Mouse (Mus musculus) monocyte, adult 5-6 weeks (primary cell): Measurements from ENCODE around the gene Il1r2. TPM values are rescaled to one million over a fixed set of nuclear protein-coding genes. Genes with fewer than 3 reads are reported as not detected.
A peak's percentile ranks its signal among the peaks of the same experiment; 100 is the strongest.

Source experiments
- ATAC-seq: fragments of 153-309, 156-312 bp; replicated peaks from 2 replicates; pipeline ENCODE4 v1.8.0; 2017; ENCODE audit warnings: mild to moderate bottlenecking; ENCODE audit not compliant: low TSS enrichment, insufficient number of reproducible peaks, severe bottlenecking, poor library complexity, low FRiP score
- total RNA-seq: library from RNA; stranded (forward); fragments of 200-1000, 200-491, 200-594 nt; gene quantifications from 3 replicates; pipeline ENCODE4 v1.2.3, GENCODE M21; 2017

Gene Il1r2
- total RNA-seq, 1 experiment from 2014 or later, result 8.8 TPM

DNA sequence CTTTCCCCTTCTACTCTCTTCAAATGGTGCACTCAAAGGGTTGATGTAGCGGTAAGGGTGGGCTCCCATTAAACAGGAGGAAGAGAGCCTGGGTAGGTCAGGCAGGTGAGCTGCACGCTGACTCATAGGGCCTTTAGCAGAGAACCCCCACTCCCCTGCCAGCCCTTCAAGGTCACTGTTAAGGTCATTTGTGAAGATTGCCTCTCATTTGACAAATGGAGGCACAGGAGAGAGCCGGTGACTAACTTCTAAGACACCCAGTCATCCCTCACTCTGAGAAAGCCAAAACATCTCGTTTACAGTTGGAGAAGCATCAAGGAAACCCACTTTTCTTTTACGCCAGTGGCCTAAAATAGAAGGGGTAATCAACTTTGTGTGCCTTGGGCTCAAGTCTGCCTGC, 16.5 kb upstream of the Il1r2 start:
- no peak for ATAC-seq

DNA sequence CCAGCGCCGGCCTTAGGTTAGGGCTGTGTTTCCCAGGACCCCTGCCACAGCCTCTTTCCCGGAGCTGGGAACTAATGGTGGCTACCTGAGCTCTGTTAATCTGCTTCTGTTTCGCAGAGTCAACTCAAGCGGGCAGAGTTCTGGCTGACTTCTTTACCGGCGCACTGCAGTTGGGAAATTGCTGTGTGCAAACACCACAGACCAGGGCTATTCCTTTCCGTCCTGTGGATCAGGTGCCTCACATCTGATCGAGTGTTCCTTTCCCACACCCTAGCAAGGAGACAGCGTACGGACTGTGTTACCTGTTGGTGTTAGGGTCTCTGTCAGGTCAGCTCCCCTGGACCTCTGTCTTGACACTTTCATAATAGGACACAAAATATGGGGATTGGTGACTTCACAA, 15.9 kb upstream of the Il1r2 start:
- ATAC-seq, result no peak

DNA sequence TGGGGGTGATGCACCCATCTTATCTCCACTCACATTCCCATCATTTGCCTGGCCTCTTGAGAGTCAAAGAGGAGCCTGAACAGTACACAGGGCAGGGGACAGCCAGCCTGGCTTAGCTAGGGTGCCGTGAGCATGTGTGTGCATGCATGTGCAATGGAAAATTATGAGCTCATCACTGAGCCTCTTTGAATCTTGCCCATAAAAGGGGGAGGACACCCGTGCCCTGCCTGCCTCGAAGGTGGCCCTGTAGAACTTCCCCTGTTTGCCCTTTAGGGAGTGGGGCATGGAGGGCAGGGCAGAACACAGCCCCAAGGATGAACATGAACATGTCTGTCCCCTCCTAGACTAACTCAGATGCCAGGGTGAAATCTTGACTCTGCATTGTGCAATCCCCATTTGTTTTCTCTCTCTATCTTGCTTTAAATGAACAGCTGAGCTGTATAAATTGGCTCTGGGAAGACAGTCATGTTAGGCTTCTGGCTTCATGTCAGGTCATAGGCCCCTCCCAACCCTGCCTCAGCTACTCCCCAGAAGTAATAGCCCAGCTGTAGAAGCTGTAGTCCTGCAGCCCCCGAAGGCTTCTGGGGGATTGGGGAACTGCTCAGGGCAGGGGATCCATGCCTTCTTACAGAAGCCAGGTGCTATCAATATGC, 14.6 kb upstream of the Il1r2 start:
- ATAC-seq, result no peak

DNA sequence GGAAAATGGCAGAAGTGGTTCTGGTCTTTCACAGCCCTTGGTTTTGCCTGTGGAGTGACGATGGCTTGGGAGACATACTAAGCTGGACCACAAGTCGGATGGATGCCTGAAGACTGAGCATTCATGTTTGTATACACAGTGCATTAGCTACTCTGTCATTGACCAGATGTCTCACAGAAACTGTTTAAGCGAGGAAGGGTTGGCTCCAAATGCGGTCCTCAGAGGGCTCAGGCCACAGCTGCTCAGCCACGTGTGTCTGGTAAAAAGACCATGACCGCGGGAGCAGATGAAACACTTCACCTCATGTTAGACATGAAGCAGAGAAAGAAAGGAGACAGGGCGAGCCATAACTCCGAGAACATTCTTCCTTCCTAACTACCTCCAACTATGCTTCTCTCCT, 12.5 kb upstream of the Il1r2 start:
- no peak for ATAC-seq

DNA sequence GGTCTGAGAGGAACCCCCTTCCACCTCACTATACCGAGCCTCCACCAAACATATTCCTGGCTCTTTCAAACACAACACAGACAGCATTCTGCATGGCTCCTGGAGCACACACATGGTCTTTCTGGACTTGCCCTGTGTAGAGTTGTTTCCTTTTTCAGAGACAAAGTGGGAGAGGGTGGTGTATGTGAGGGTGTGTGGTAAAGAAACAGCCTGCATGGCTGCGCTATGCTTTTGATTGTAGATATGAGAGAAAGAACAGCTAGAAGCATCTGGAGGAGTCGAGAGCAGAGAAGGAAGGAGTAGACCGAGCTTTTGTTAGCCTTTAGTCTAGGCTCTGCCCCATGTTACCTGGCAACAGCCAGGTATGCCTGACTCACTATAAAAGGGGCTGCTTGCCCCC, 10.5 kb upstream of the Il1r2 start:
- no peak for ATAC-seq

DNA sequence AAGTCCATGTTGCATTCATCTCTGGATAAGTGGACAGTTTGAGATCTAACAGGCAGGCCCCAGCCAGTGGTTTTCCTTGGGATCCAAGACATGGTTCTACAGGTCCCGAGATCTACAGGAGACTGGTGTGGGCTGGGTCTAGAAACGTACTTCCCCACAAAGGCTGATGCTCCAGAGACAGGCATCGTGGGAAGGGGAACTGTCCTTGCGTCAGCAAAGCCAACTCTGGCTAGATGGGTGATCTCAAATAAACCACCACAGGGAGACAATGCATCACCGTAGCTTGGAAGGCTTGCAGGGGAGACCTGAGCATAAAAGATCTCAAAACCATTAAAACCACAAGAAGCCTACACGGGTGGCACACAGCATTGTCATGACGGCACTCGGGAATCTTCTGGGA, 9.4 kb upstream of the Il1r2 start:
- ATAC-seq, result no peak

DNA sequence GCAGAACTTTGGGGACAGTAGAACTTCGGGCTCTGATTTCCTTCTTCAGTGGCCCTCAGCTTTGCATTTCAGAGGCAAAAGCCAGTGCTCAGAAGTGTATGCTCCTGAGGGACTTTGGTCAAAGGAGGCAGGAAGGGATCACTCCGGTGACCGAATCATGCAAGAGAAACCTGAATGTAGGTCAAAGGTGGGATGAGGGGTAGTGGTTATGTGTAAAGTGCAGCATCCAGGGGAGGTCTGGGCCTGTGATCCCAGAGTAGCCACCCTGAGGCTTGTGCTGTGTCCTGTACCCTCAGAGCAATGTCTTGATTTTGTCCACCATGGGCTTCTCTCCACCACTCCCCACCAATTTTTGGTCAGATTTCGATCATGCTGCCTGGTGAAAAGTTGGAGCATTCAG, 1.3 kb upstream of the Il1r2 start:
- ATAC-seq, result no peak

DNA sequence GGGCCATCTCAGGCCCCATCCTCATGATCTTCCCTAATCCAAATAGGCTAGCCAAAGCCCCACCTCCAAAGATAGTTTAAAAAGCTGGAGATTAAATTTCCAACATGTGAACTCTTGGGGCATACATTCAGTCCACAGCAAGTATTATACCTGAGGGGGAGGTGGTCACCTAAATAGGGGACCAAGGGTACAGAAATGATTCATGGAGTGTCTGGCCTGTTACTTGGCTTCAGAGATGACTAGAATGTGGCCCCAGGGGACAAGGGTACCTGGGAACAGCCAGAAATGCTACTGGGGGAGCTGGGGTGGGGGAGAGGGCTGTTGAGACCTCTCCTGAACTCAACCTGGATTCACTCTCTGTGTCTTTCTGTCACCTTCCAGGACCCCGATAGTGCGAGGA, 3.4 kb downstream of the Il1r2 start:
- ATAC-seq, result no peak

DNA sequence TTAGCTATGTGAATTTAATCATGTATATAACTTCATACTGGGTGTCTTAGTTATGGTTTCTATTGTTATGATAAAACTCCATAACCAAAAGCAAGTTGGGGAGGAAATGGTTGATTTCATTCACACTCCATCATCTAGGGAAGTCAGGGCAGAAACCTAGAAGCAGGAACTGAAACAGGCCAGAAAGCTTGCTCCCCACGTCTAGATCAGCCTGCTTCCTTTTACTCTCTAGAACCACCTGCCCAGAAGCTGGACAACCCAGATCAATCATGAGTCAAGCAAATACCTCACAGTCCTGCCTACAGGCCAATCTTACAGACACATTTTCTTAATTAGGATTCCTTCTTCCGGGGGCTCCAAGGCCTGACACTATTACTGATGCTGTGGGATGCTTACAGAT, 7.2 kb downstream of the Il1r2 start:
- ATAC-seq, result no peak; the same call in 1 of the 2 replicates

DNA sequence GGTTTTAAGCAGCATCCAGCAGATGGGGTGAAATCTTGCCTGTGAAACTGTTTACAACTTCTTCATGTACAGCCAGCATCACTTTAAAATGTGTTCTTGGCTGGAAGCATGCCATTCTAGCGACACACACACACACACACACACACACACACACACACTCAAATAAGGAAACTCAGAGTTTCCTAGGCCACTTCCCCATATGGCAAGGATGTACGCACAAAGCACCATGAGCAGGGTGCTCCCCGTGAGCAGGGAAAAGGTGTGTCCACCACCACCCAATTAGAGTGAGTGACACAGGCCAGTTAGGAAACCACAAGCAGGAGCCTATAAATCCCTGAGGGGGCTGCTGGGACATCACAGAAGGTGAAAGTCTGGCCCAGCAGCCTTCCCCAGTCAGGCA, 10.5 kb downstream of the Il1r2 start:
- peak; percentile 57 for ATAC-seq

DNA sequence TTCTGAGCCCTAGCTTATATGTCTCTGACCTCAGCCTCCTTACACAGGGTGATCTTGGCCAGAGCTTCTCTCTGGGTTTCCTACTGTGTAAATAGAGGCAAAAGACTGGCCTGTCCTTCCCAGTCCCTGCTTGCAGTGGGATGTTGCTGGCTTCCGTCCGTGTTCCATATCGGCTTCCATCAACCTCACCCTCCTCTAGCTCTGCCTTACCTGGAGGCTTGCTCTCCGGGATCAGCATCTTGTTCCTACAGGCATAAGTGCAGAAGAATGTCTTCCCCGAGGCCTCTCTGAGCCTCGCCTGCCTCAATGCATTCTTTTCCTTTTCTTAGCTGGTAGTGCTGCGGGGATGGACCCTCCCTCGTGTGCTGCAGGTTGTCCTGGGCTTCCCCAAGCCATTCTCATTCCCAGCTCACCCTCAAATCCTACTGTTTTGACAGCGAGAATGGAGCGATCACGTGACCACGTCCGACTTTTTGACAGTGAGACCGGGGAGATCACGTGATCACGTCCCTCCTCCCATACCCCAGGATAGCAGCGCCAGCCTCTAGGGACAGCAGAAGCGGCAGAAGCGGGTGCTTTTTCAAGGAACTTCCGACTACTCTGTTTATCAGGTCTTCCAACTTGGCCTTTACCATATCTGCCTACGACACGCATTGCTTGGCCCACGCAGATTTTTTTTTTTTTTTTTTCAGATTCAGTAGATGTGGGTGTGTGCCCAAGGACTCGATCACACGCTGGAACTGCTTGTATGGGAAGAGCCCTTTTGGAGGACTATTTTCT, 11.7 kb downstream of the Il1r2 start:
- peak; percentile 24; the same call in 1 of the 2 replicates for ATAC-seq

DNA sequence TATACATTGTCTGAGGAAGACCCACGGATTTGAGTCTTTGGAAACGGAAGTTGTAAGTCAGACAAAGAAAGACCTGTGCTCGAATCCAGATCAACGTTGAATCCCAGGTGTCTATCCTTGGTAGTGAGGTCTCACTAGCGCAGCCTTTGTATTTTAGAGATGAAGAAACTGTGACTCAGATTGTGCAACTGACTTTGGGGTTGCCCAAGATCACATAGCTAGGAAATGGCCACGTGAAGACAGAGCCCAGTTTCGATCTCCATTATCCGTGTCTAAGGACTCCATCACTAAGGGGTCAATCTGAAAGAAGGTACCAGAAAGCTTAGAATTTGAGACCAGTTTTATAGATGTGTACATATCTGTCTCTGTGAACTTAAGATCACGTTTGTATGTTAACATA, 17.3 kb downstream of the Il1r2 start:
- ATAC-seq, result 0 out of 2 replicates have a peak, but pooled peaks have one; percentile 40

DNA sequence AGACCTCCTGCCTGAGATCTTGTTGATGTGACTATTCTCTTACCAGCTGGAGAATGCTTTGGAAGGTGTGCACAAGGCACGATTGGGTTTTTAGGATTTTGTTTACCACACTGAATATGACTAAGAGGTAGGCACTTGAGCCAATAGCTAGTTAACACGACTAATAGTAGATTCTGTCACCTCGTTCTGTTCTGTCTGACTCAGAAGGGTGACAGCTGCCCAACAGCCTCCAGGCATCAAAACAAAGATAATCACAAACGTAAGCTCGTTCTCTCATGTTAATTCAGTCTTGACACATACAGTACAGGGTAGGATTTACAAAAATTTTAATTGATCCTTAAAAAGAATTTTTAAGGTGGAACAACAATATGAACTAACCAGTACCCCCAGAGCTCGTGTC, 18.7 kb downstream of the Il1r2 start:
- ATAC-seq, result no peak

DNA sequence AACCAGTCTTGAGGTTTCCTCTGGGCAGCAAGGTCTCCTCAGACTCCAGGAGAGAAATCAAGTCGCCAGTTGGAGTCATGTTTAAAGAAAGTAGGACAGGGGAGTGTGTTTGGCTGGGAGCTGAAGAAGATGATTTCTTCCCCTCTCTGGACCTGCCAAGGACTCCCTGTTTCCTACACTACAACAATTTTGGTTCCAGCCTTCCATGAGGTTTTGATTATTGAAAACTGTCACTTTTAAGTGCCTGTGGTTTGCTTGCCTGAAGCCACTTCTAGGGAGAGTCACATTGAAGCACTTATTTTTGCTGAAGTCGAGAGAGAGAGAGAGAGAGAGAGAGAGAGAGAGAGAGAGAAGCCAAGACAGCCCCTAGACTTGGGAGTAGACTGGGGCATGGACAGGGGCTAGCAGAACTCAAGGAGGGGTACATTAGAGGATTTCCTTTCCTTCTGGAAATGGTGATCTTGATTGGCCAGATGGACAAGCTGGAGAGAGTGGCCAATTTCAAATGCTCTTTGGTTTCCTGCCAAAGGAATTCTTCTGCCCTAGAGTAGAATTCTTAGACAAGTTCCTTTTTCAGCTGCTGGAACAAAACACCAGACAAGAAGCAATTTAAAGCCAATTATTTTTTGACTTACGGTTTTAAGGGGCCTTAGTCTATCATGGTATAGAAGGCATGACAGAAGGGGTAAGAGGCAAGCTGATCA, 20.9 kb downstream of the Il1r2 start:
- no peak for ATAC-seq

DNA sequence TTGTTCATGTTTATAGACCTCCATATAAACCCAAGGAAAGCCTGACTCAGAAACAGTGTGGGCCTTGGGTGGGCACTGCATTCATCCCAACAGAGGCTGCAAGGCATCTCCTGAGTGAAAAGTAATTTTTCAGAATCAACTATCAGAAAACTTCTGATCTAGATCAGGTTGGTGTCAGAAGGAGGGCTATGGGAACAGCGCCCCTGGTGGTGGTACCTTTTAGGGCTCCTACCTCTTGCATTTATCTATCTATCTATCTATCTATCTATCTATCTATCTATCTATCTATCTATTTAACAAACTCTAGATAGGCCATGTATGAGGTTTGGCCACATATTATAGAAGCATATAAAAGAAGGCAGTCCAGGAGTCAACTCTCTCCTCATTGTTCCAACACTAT, 21.7 kb downstream of the Il1r2 start:
- ATAC-seq, result no peak

DNA sequence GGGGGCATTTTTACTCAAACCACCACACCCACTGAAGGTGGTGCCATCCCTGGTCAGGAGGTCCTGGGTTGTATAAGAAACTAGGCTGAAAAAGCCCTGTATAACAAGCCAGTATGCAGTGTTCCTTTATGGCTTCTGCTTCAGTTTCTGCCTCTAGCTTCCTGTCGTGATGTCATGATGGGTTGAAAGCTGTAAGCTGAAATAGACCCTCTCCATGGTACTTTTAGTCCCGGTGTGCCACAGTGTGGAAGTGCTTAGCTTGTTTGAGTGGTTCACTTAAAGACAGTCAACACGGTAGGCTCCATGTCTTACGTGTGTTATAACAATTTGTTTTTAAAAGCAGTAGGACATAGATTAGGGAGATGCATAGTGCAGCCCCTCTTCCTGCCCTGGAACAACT, 32.4 kb downstream of the Il1r2 start:
- no peak for ATAC-seq

DNA sequence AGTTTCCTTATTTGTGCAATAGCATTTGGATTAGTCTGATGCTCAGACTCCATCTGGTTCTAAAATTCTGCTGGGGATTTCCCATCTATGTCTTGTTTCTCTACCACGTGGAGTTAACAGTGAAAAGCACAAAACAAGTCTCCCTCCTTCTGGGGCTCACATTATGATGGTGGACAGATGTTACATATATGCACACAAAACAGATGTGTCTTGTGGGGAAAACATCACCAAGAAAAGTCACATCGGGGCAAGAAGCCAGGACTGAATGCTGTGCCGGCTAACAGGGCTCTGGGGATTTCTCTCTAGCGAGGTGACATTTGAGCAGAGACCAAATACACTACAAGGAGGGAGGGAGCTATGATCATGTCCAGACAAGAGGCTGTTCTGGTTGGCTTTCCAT, 32.8 kb downstream of the Il1r2 start:
- ATAC-seq, result no peak

DNA sequence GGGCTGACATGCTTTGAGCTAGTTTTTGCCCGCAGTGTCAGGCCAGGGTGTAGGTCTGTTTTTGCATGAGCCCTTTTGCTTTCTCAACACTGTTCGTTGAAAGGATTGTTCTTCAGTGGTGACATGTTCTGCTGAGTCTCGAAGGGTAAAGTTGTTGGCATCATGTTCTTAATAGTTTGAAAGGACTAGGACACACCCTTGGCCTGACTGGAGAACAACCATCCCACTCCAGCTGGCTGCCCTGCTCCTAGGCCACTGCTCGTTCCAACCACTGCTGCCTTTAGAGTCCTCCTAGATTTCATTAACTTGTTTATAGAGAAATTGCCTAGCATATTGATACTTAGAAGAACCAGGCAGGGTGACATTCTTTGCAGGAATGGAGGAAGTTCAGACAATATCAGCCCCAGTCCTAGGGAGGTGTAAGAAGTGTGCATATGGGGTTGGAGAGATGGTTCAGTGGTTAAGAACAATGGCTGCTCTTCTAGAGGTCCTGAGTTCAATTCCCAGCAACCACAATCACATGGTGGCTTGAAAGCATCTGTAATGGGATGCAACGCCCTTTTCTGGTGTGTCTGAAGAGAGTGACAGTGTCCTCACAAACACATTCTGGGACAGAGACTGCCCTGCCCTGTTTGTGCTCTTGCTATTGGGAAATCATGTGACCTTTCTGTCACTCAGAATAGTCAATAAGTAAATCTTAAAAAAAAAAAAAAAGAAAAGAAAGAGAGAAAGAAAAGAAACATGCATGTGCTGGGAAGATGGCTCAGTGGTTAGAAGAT, 34.3 kb downstream of the Il1r2 start:
- no peak for ATAC-seq

DNA sequence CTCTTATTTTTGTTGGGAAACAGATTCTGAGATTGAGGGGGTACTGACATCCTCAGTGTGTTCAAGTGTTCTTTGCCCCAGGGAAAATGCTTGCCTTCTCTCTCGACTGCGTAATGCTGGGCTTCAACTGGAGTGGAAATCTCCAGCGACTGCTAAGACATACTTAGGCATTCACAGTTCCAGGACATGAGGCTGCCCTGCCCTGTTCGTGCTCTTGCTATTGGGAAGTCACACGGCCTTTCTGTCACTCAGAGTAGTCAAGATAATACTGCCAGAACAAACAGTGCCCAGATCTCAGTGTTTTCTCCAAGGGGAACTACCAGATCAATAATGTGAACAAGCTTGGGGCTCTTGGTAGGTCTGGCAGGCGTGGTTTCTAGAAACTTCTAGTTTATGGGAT, 35.9 kb downstream of the Il1r2 start:
- ATAC-seq, result no peak
